1 mouse cellular context compared by ENCODE assay signal in the genomic region with DNA sequence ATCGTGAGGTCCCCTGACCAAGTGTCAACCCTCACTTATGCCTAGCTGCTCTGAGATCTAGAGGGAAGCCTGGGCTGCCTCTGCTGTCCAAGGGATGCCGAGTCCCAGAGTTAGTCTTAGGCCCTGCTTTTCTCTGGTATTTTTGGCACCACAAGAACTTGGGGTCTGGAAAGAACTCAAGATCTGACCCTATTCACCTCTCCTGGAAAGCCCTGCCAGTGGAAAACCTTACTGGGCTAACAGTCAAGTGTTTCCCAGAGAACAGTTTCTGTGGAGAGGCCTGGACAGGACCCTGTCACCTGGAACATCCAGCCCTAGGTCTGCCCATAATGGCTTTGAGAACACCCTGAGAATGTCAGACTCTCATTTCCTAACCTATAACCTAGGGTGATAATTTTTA.
TF ChIP-seq lines count a peak whose summit lies in the region.

No protein-coding gene starts in this region.

TF ChIP-seq in myocyte, 11 proteins besides CTCF, POLR2A, EP300 and RAD21 (continued from another document):
- TF ChIP-seq MAX (IDR thresholded peaks at IDR 0.05; ENCODE audit: low read depth) (no peak), E2F4 (IDR thresholded peaks at IDR 0.05; ENCODE audit: insufficient read depth) (no peak), SRF (IDR thresholded peaks at IDR 0.05; ENCODE audit: control insufficient read depth, insufficient read length, low read depth) (no peak), CEBPB (IDR thresholded peaks at IDR 0.05; ENCODE audit: insufficient read depth, poor library complexity, severe bottlenecking) (no peak)
